ENCODE assay signal across 35 mouse cellular contexts in the genomic region with DNA sequence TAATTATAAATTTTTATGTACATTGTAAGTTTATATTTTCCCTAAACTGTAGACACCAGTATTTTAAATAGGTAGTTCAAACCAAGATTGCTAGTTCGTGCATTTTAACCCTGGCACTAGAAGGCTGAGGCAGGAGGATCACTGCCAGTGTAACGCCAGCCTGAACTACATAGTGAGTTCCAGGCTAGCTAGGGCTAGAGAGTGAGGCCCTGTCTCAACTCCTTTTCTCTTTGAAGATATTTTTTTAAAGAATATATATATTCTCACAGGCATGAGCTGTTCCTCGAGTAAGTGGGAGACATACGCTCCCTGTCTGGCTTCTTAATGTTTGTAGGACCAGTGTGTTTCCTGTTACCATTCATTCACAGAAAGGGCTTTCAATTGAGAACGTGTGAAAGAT.
"Had no signal": no experiment of that assay in that cellular context is flagged by ENCODE, and none has a peak within 500 bp of the region (broad histone marks: within the 10 kb centered on the region; RNA-seq: fewer than 3 reads in every experiment).

No protein-coding gene starts in this region.

- H3K9ac ChIP-seq: heart, embryonic 12.5 days; heart, embryonic 13.5 days; heart, embryonic 15.5 days; hindbrain, embryonic 12.5 days; hindbrain, embryonic 13.5 days; hindbrain, embryonic 14.5 days; hindbrain, embryonic 15.5 days; intestine, embryonic 15.5 days; kidney, embryonic 15.5 days had no signal

- H3K4me3 ChIP-seq: heart, embryonic 10.5 days; heart, embryonic 12.5 days; heart, embryonic 13.5 days; heart, embryonic 15.5 days; hindbrain, embryonic 10.5 days; hindbrain, embryonic 12.5 days; hindbrain, embryonic 13.5 days; hindbrain, embryonic 15.5 days; intestine, embryonic 15.5 days; kidney, embryonic 15.5 days; layer of hippocampus, adult 2 months had no signal

- ATAC-seq: hindbrain, embryonic 16.5 days; hindbrain, postnatal 0 days; inflammation-experienced regulatory T-cells, adult 6 months; intestine, embryonic 15.5 days; intestine, embryonic 16.5 days; intestine, postnatal 0 days had no signal

- H3K27me3 ChIP-seq: heart, embryonic 12.5 days; heart, embryonic 13.5 days; heart, embryonic 15.5 days; hindbrain, embryonic 12.5 days; hindbrain, embryonic 13.5 days; hindbrain, embryonic 15.5 days; intestine, embryonic 15.5 days; kidney, embryonic 15.5 days had no signal

- H3K27ac ChIP-seq: heart, embryonic 10.5 days; heart, embryonic 13.5 days; heart, embryonic 15.5 days; hindbrain, embryonic 10.5 days; hindbrain, embryonic 12.5 days; hindbrain, embryonic 13.5 days; hindbrain, embryonic 14.5 days; hindbrain, embryonic 15.5 days; hindbrain, postnatal 0 days; intestine, embryonic 15.5 days; kidney, embryonic 15.5 days; kidney, postnatal 0 days; layer of hippocampus, adult 2 months had no signal

- DNase-seq: heart, postnatal 10 days; heart, postnatal 14 days; heart, postnatal 36 days; heart, postnatal 4 days; kidney, adult 11 months; kidney, adult 18-20 months; kidney, adult 2 months; kidney, adult 8-10 months; kidney, adult 9 months; kidney, postnatal 10 days; kidney, postnatal 14 days; kidney, postnatal 25 days; kidney, postnatal 36 days; kidney, postnatal 4 days; layer of hippocampus, adult 9-11 months; layer of hippocampus, postnatal 36 days had no signal

- H3K4me1 ChIP-seq: heart, embryonic 10.5 days; heart, embryonic 12.5 days; heart, embryonic 13.5 days; heart, embryonic 15.5 days; hindbrain, embryonic 12.5 days; hindbrain, embryonic 13.5 days; hindbrain, embryonic 15.5 days; intestine, embryonic 15.5 days; kidney, embryonic 15.5 days had no signal

- H3K9me3 ChIP-seq: heart, embryonic 10.5 days; heart, embryonic 15.5 days; hindbrain, embryonic 15.5 days; intestine, embryonic 15.5 days had no signal

- H3K4me2 ChIP-seq: heart, embryonic 11.5 days; heart, embryonic 12.5 days; heart, embryonic 13.5 days; heart, embryonic 15.5 days; hindbrain, embryonic 12.5 days; hindbrain, embryonic 13.5 days; hindbrain, embryonic 14.5 days; hindbrain, embryonic 15.5 days; intestine, embryonic 15.5 days; kidney, embryonic 15.5 days had no signal
